Mouse (Mus musculus): Measurements from ENCODE around the gene Hoxb7. TPM values are rescaled to one million over a fixed set of nuclear protein-coding genes. Genes with fewer than 3 reads are reported as not detected.
A peak's percentile ranks its signal among the peaks of the same experiment; 100 is the strongest.

Gene Hoxb7
- polyA plus RNA-seq, 1 experiment, result 0.52 TPM

GRCm38 (mm10) chr11:96313806-96314428, 27.5 kb downstream of the Hoxb7 start:
- peaks cover 14% of the 10 kb centered on the region for H3K4me1 ChIP-seq (ENCODE audit: control insufficient read depth, insufficient read depth, low read length)
- 30% methylated on average over 12 of the region's 12 CpGs for WGBS
- peak overlapping the region; percentile 6 for H3K4me3 ChIP-seq (replicated peaks; ENCODE audit: extremely low read depth, low read depth, low read length)
- no peak for TF ChIP-seq POLR2A (IDR thresholded peaks at IDR 0.05; ENCODE audit: borderline replicate concordance, extremely low read depth, low read depth, low read length)
- TF ChIP-seq CTCF (IDR thresholded peaks at IDR 0.05; ENCODE audit: insufficient read depth, low read length), result no peak
- no peak for DNase-seq

- Histone ChIP-seq H3K4me1 (ENCODE audit: control insufficient read depth, insufficient read depth, low read length) (peaks cover 11% of the 10 kb centered on the region; the same call in 1 of the 2 replicates), H3K4me3 (replicated peaks; ENCODE audit: extremely low read depth, low read depth, low read length) (peak overlapping the region; percentile 64)
- DNase-seq, result peak; percentile 53
- TF ChIP-seq POLR2A (IDR thresholded peaks at IDR 0.05; ENCODE audit: borderline replicate concordance, extremely low read depth, low read depth, low read length), result peak; percentile 46; the same call in 1 of the 2 replicates
- TF ChIP-seq CTCF (IDR thresholded peaks at IDR 0.05; ENCODE audit: insufficient read depth, low read length), result no peak
- WGBS, result 3% methylated on average over 34 of the region's 34 CpGs
Measured at GRCm38 (mm10) chr11:96314671-96315343, 28.4 kb downstream of the Hoxb7 start.

GRCm38 (mm10) chr11:96315344-96315681, 28.9 kb downstream of the Hoxb7 start:
- Histone ChIP-seq H3K4me1 (ENCODE audit: control insufficient read depth, insufficient read depth, low read length) (peaks cover 11% of the 10 kb centered on the region; the same call in 1 of the 2 replicates), H3K4me3 (replicated peaks; ENCODE audit: extremely low read depth, low read depth, low read length) (peak overlapping the region; percentile 64)
- 15% methylated on average over 5 of the region's 5 CpGs for WGBS
- no peak for DNase-seq
- no peak for TF ChIP-seq CTCF (IDR thresholded peaks at IDR 0.05; ENCODE audit: insufficient read depth, low read length)
- no peak; the same call in 1 of the 2 replicates for TF ChIP-seq POLR2A (IDR thresholded peaks at IDR 0.05; ENCODE audit: borderline replicate concordance, extremely low read depth, low read depth, low read length)

GRCm38 (mm10) chr11:96316696-96317607, 30.5 kb downstream of the Hoxb7 start:
- no peak overlapping the region for H3K4me3 ChIP-seq (replicated peaks; ENCODE audit: extremely low read depth, low read depth, low read length)
- no peak for TF ChIP-seq POLR2A (IDR thresholded peaks at IDR 0.05; ENCODE audit: borderline replicate concordance, extremely low read depth, low read depth, low read length)
- no peak for TF ChIP-seq CTCF (IDR thresholded peaks at IDR 0.05; ENCODE audit: insufficient read depth, low read length)
- H3K4me1 ChIP-seq (ENCODE audit: control insufficient read depth, insufficient read depth, low read length), result peaks cover 6% of the 10 kb centered on the region; the same call in 1 of the 2 replicates
- WGBS, result 36% methylated on average over 18 of the region's 18 CpGs
- no peak for DNase-seq

DNA sequence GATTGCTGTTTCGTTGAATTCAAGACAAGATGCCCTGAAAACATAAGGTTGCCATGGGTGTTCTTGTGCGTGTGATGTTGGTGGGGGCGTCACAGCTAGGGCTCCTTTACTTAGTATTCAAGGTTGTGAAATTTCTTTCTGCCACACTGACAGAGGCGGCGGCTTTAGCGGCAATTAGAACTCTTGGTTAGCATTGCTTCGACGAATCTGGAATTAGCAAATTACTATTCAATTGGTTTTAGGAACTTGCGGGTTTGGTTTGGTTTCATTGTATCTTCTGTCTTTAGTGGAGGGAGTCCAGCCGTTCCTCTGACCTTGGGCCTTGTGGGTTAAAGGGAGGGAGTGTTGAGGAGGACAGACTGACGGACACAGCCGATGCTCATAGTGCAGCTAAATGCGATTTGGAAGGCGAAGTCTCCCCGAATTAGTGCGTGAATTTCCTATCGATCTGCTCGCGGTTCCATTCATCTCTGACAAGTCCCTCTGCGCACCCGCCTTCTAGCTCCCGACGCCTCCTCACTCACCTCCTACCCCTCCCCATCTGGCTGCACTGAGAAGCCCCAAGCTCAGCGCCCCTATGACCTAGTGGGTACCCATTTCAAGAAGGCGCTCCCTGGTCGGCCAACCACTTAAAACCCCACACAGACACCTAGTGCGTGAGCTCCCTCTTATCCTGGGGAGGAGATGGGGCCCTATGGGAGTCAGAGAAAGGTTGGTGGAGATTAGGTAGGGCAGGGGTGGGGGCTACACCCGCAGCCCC, 31.4 kb downstream of the Hoxb7 start, which contains the start of gene Hoxb4:
Gene Hoxb4, plus strand, starts transcription at position 660 of the 760 bp plus-strand sequence.
- Histone ChIP-seq H3K4me3 (replicated peaks; ENCODE audit: extremely low read depth, low read depth, low read length) (peak within 1 kb of the TSS; percentile 86), H3K4me1 (ENCODE audit: control insufficient read depth, insufficient read depth, low read length) (peaks cover 6% of the 10 kb centered on the region; the same call in 1 of the 2 replicates)
- WGBS, result 16% methylated on average over 28 of the region's 28 CpGs
- no peak for DNase-seq
- TF ChIP-seq POLR2A (IDR thresholded peaks at IDR 0.05; ENCODE audit: borderline replicate concordance, extremely low read depth, low read depth, low read length) (no peak), CTCF (IDR thresholded peaks at IDR 0.05; ENCODE audit: insufficient read depth, low read length) (no peak)

- H3K4me1 ChIP-seq (ENCODE audit: control insufficient read depth, insufficient read depth, low read length), result peaks cover 3% of the 10 kb centered on the region; the same call in 1 of the 2 replicates
- peak overlapping the region; percentile 86 for H3K4me3 ChIP-seq (replicated peaks; ENCODE audit: extremely low read depth, low read depth, low read length)
- DNase-seq, result peak; percentile 44
- WGBS, result 2% methylated on average over 35 of the region's 45 CpGs
- TF ChIP-seq POLR2A (IDR thresholded peaks at IDR 0.05; ENCODE audit: borderline replicate concordance, extremely low read depth, low read depth, low read length), result no peak
- no peak for TF ChIP-seq CTCF (IDR thresholded peaks at IDR 0.05; ENCODE audit: insufficient read depth, low read length)
Measured at GRCm38 (mm10) chr11:96318368-96319070, 32.1 kb downstream of the Hoxb7 start.

GRCm38 (mm10) chr11:96319071-96319902, 32.9 kb downstream of the Hoxb7 start:
- Histone ChIP-seq H3K4me3 (replicated peaks; ENCODE audit: extremely low read depth, low read depth, low read length) (peak overlapping the region; percentile 84), H3K4me1 (ENCODE audit: control insufficient read depth, insufficient read depth, low read length) (peaks cover 3% of the 10 kb centered on the region; the same call in 1 of the 2 replicates)
- no peak for DNase-seq
- TF ChIP-seq CTCF (IDR thresholded peaks at IDR 0.05; ENCODE audit: insufficient read depth, low read length) (no peak), POLR2A (IDR thresholded peaks at IDR 0.05; ENCODE audit: borderline replicate concordance, extremely low read depth, low read depth, low read length) (no peak)
- 1% methylated on average over 25 of the region's 34 CpGs for WGBS

Measured in lung, adult 2 months (tissue).